Mouse (Mus musculus) cerebellum, postnatal 36 days (tissue): ENCODE measurements at regions not wholly inside any gene's neighbourhood (a gene's known extent, or its start where the extent isn't known, plus 50 kb on each side); places are given as distances from the start of the nearest gene placed in this dataset.
A peak's percentile ranks its signal among the peaks of the same experiment; 100 is the strongest.
"Not testable (repeated sequence)": the region's sequence is repeated elsewhere in the genome, so short reads cannot be mapped to it uniquely, and the experiment has no call there.

ENCODE experiments used
- DNase-seq, 2 experiments: peaks; one replicate each; pipeline ENCODE4 v3.0.0; 2021 to 2022; ENCODE audit warnings: mixed read lengths in 2 of 2

GRCm38 (mm10) chr4:81573771-81574170, 131.2 kb upstream of the Mpdz start:
- peak; percentile 65 to 68 for DNase-seq

GRCm38 (mm10) chr4:81570736-81571135, 128.1 kb upstream of the Mpdz start:
- DNase-seq: no peak

GRCm38 (mm10) chr4:81569531-81569930, 126.9 kb upstream of the Mpdz start:
- DNase-seq: no peak

GRCm38 (mm10) chr4:81568404-81568803, 125.8 kb upstream of the Mpdz start:
- DNase-seq: no peak

GRCm38 (mm10) chr4:81567928-81568327, 125.3 kb upstream of the Mpdz start:
- peak; percentile 50 to 58 for DNase-seq

GRCm38 (mm10) chr4:81566526-81566925, 123.9 kb upstream of the Mpdz start:
- DNase-seq: peak; percentile 47 to 70

GRCm38 (mm10) chr4:81565422-81566395, 123.1 kb upstream of the Mpdz start:
- peak; percentile 40 to 65 for DNase-seq

- peak in 1 of 2 experiments; percentile 45 for DNase-seq
Observed at GRCm38 (mm10) chr4:81564446-81564845, 121.8 kb upstream of the Mpdz start.

GRCm38 (mm10) chr4:81563574-81563973, 121.0 kb upstream of the Mpdz start:
- DNase-seq: no peak

- no peak for DNase-seq
Observed at GRCm38 (mm10) chr4:81561453-81561852, 118.8 kb upstream of the Mpdz start.

GRCm38 (mm10) chr4:81550816-81551215, 108.2 kb upstream of the Mpdz start:
- no peak for DNase-seq

GRCm38 (mm10) chr4:81550256-81550655, 107.6 kb upstream of the Mpdz start:
- no peak for DNase-seq

- DNase-seq: no peak
Observed at GRCm38 (mm10) chr4:81540496-81540895, 97.9 kb upstream of the Mpdz start.

GRCm38 (mm10) chr4:81539551-81539950, 96.9 kb upstream of the Mpdz start:
- DNase-seq: no peak

- DNase-seq: no peak
Observed at GRCm38 (mm10) chr4:81536795-81537194, 94.2 kb upstream of the Mpdz start.

GRCm38 (mm10) chr4:81530546-81530945, 87.9 kb upstream of the Mpdz start:
- no peak for DNase-seq

- DNase-seq: not testable (repeated sequence)
Observed at GRCm38 (mm10) chr4:81519151-81519550, 76.5 kb upstream of the Mpdz start.

- DNase-seq: no peak
Observed at GRCm38 (mm10) chr4:81514547-81514946, 71.9 kb upstream of the Mpdz start.

GRCm38 (mm10) chr4:81512396-81512795, 69.8 kb upstream of the Mpdz start:
- DNase-seq: no peak

- DNase-seq: peak in 1 of 2 experiments; percentile 16
Observed at GRCm38 (mm10) chr4:81508776-81509175, 66.2 kb upstream of the Mpdz start.

- no peak for DNase-seq
Observed at GRCm38 (mm10) chr4:81506841-81507240, 64.2 kb upstream of the Mpdz start.

GRCm38 (mm10) chr4:81506306-81506705, 63.7 kb upstream of the Mpdz start:
- DNase-seq: no peak

GRCm38 (mm10) chr4:81505096-81505495, 62.5 kb upstream of the Mpdz start:
- no peak for DNase-seq

GRCm38 (mm10) chr4:81503941-81504340, 61.3 kb upstream of the Mpdz start:
- DNase-seq: no peak
